Mouse (Mus musculus) urinary bladder, postnatal 36 days (tissue): ENCODE measurements at regions not wholly inside any gene's neighbourhood (a gene's known extent, or its start where the extent isn't known, plus 50 kb on each side); places are given as distances from the start of the nearest gene placed in this dataset.

Experiments used
- DNase-seq, 2 experiments: peaks; one replicate each; pipeline ENCODE4 v3.0.0; 2022; ENCODE audit warnings: low spot score in 2 of 2, mixed read lengths in 1 of 2

GRCm38 (mm10) chr14:48754080-48754720, 80.6 kb upstream of the Otx2 start:
- DNase-seq: no peak

- DNase-seq: no peak
Measured at GRCm38 (mm10) chr14:48753517-48754079, 80.0 kb upstream of the Otx2 start.

GRCm38 (mm10) chr14:48753084-48753483, 79.5 kb upstream of the Otx2 start:
- no peak for DNase-seq

GRCm38 (mm10) chr14:48752579-48752905, 78.9 kb upstream of the Otx2 start:
- DNase-seq: no peak

GRCm38 (mm10) chr14:48751751-48752578, 78.3 kb upstream of the Otx2 start:
- no peak for DNase-seq

GRCm38 (mm10) chr14:48750994-48751393, 77.4 kb upstream of the Otx2 start:
- DNase-seq: no peak

GRCm38 (mm10) chr14:48748976-48749375, 75.4 kb upstream of the Otx2 start:
- DNase-seq: no peak

- no peak for DNase-seq
Measured at GRCm38 (mm10) chr14:48747936-48748335, 74.3 kb upstream of the Otx2 start.

- no peak for DNase-seq
Measured at GRCm38 (mm10) chr14:48740942-48741602, 67.5 kb upstream of the Otx2 start.

GRCm38 (mm10) chr14:48739121-48739520, 65.5 kb upstream of the Otx2 start:
- DNase-seq: no peak

GRCm38 (mm10) chr14:48738641-48739040, 65.0 kb upstream of the Otx2 start:
- no peak for DNase-seq

- no peak for DNase-seq
Measured at GRCm38 (mm10) chr14:48738213-48738612, 64.6 kb upstream of the Otx2 start.

GRCm38 (mm10) chr14:48736969-48737860, 63.6 kb upstream of the Otx2 start:
- no peak for DNase-seq

- DNase-seq: no peak
Measured at GRCm38 (mm10) chr14:48736211-48736610, 62.6 kb upstream of the Otx2 start.

- no peak for DNase-seq
Measured at GRCm38 (mm10) chr14:48729996-48730395, 56.4 kb upstream of the Otx2 start.
